Mouse (Mus musculus) liver, embryonic 14.5 days (tissue): ENCODE data around the gene Erg. TPM values are rescaled to one million over a fixed set of nuclear protein-coding genes. Genes with fewer than 3 reads are reported as not detected.

Experiments used
- ATAC-seq: fragments of 200-750 bp; cut with Nextera tagmentation; 2 replicates; pipeline ENCODE4 v1.8.0; 2017; ENCODE audit warnings: moderate number of reproducible peaks, mild to moderate bottlenecking, moderate library complexity; ENCODE audit not compliant: insufficient read depth
- DNase-seq, 3 experiments: peaks; one replicate each; pipeline ENCODE4 v3.0.0-alpha.2; 2012 to 2013; ENCODE audit warnings: low read depth in 3 of 3, low spot score in 3 of 3
- H3K27ac ChIP-seq: fragments of 300-500 bp; sonication (generic); 2 replicates; pipeline ENCODE4 v1.5.1; 2014; ENCODE audit warnings: moderate library complexity, mild to moderate bottlenecking, control low read depth, inconsistent platforms
- H3K27me3 ChIP-seq: fragments of 300-500 bp; sonication (generic); 2 replicates; pipeline ENCODE4 v1.6.1; 2014; ENCODE audit warnings: mild to moderate bottlenecking, low read length, moderate library complexity; ENCODE audit not compliant: control insufficient read depth, insufficient read depth
- H3K36me3 ChIP-seq: fragments of 300-500 bp; sonication (generic); replicated peaks from 2 replicates; pipeline ENCODE4 v1.6.1; 2014; ENCODE audit warnings: low read depth; ENCODE audit not compliant: control insufficient read depth, insufficient read depth
- H3K4me1 ChIP-seq, 2 experiments: fragments of 200-500 bp in 1 of 2; fragments of 300-500 bp in 1 of 2; sonication (generic) in 1 of 2; replicated peaks; 2 replicates each; pipeline ENCODE4 v1.6.1; 2012 to 2014; ENCODE audit warnings: antibody characterized with exemption in 1 of 2, inconsistent platforms in 1 of 2, low read length in 1 of 2; ENCODE audit not compliant: control insufficient read depth in 2 of 2, insufficient read depth in 2 of 2
- H3K4me2 ChIP-seq: fragments of 300-500 bp; sonication (generic); 2 replicates; pipeline ENCODE4 v1.6.1; 2014; ENCODE audit warnings: low read depth, mild to moderate bottlenecking, control low read depth, moderate library complexity
- H3K4me3 ChIP-seq, 2 experiments: fragments of 200-500 bp in 1 of 2; fragments of 300-500 bp in 1 of 2; sonication (generic) in 1 of 2; 2 replicates each; pipeline ENCODE4 v1.5.1; 2012 to 2014; ENCODE audit warnings: low read depth in 2 of 2, low read length in 2 of 2, mild to moderate bottlenecking in 2 of 2, control low read depth in 1 of 2, inconsistent platforms in 1 of 2, moderate library complexity in 1 of 2; ENCODE audit not compliant: insufficient read depth in 1 of 2
- H3K9ac ChIP-seq: fragments of 300-500 bp; sonication (generic); replicated peaks from 2 replicates; pipeline ENCODE4 v1.6.1; 2014; ENCODE audit warnings: mild to moderate bottlenecking, control low read depth, moderate library complexity
- H3K9me3 ChIP-seq: fragments of 300-500 bp; sonication (generic); 2 replicates; pipeline ENCODE4 v1.6.1; 2016; ENCODE audit warnings: low read length, mixed read lengths; ENCODE audit not compliant: control insufficient read depth
- CTCF ChIP-seq: IDR thresholded peaks from 2 replicates; pipeline ENCODE4 v1.5.1; 2016; ENCODE audit warnings: antibody characterized with exemption, low read depth, control low read depth
- EP300 ChIP-seq: IDR thresholded peaks from 2 replicates; pipeline ENCODE4 v1.6.1; 2016; ENCODE audit warnings: antibody characterized with exemption, low read depth
- WGBS: fragments of 180-500 bp; shearing (Covaris S2); extraction: QIAGEN DNeasy Blood & Tissue Kit; methylation state at CpG from one replicate; pipeline ENCODE4 v1.1.7; 2014; ENCODE audit not compliant: insufficient replicate concordance; 5-methylcytosine and 5-hydroxymethylcytosine counted together
- polyA plus RNA-seq, 2 experiments: library from polyadenylated mRNA; depleted of rRNA in 1 of 2; stranded (reverse) in 1 of 2; unstranded in 1 of 2; fragments of >200 nt; fragmentation: Nextera tagmentation in 1 of 2; extraction: Ambion mirVana in 1 of 2; gene quantifications; 2 replicates each; pipeline versions ENCODE4 v1.2.1 to v1.2.3; 2012 to 2014

Gene Erg
- polyA plus RNA-seq, 2 experiments = 0.61 to 2.8 TPM

- DNase-seq (no peak), ATAC-seq (no peak)
- Histone ChIP-seq H3K27me3 (no peaks in the 10 kb centered on the region), H3K4me2 (no peak overlapping the region), H3K9me3 (no peaks in the 10 kb centered on the region), H3K36me3 (no peaks in the 10 kb centered on the region), H3K27ac (no peak overlapping the region), H3K9ac (no peak overlapping the region), H3K4me3 (no peak overlapping the region), H3K4me1 (no peaks in the 10 kb centered on the region)
- 68% methylated on average over 12 of the region's 12 CpGs for WGBS
- no peak for TF ChIP-seq EP300
- TF ChIP-seq CTCF = no peak
Observed at GRCm38 (mm10) chr16:95356962-95357955, 229.1 kb downstream of the Erg start.

- no peak overlapping the region for H3K9ac ChIP-seq
- no peaks in the 10 kb centered on the region for H3K36me3 ChIP-seq
- 40% methylated on average over 8 of the region's 8 CpGs for WGBS
- H3K4me2 ChIP-seq = no peak overlapping the region
- H3K9me3 ChIP-seq = no peaks in the 10 kb centered on the region
- H3K4me3 ChIP-seq = no peak overlapping the region
- ATAC-seq (no peak), DNase-seq (no peak)
- TF ChIP-seq EP300 (no peak), CTCF (no peak)
- no peak overlapping the region for H3K27ac ChIP-seq
- no peaks in the 10 kb centered on the region; a peak in 1 of 4 replicates for H3K4me1 ChIP-seq
- no peaks in the 10 kb centered on the region for H3K27me3 ChIP-seq
Observed at GRCm38 (mm10) chr16:95353838-95354237, 232.6 kb downstream of the Erg start.

GRCm38 (mm10) chr16:95352266-95352665 lies 234.1 kb downstream of the Erg start:
- no peak for ATAC-seq

GRCm38 (mm10) chr16:95350499-95350898 lies 235.9 kb downstream of the Erg start:
- 17% methylated on average over 3 of the region's 3 CpGs for WGBS
- H3K27me3 ChIP-seq = no peaks in the 10 kb centered on the region
- ATAC-seq = no peak
- no peak overlapping the region for H3K4me3 ChIP-seq
- no peak for DNase-seq
- no peak overlapping the region for H3K4me2 ChIP-seq
- no peaks in the 10 kb centered on the region for H3K9me3 ChIP-seq
- no peak overlapping the region for H3K9ac ChIP-seq
- no peak overlapping the region for H3K27ac ChIP-seq
- no peak for TF ChIP-seq EP300
- TF ChIP-seq CTCF = peak; percentile 80
- H3K36me3 ChIP-seq = no peaks in the 10 kb centered on the region
- H3K4me1 ChIP-seq = peaks cover 0 to 5% of the 10 kb centered on the region in 2 experiments; a peak in 2 of 4 replicates

More at GRCm38 (mm10) chr16:95352266-95352665, 234.1 kb downstream of the Erg start:
- H3K27ac ChIP-seq = no peak overlapping the region
- 21% methylated on average over 8 of the region's 8 CpGs for WGBS
- no peak for DNase-seq
- no peak overlapping the region for H3K4me2 ChIP-seq
- no peaks in the 10 kb centered on the region for H3K27me3 ChIP-seq
- H3K4me1 ChIP-seq = no peaks in the 10 kb centered on the region; a peak in 1 of 4 replicates
- H3K9me3 ChIP-seq = no peaks in the 10 kb centered on the region
- H3K36me3 ChIP-seq = no peaks in the 10 kb centered on the region
- TF ChIP-seq EP300 (no peak), CTCF (no peak)
- no peak overlapping the region for H3K9ac ChIP-seq
- H3K4me3 ChIP-seq = no peak overlapping the region

DNA sequence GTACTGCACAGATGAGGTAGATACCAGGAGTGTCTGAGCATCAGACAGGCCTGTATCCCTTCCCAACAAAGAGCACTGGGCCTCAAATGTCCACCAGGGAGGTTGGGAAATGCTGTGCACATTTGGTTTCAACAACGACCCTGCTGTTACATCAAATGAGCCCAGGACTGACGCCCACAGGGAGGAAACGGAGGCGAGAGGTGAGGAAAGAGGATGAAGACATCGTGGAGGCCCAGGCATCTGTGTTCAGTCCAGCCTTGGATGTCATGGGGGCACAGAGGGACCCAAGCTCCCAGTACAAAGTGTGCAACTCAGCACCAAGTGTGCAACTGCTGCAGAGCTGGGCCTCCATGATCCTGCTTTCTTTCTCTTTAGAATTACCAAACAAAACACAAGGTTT lies 236.6 kb downstream of the Erg start:
- H3K36me3 ChIP-seq = no peaks in the 10 kb centered on the region
- peaks cover 0 to 5% of the 10 kb centered on the region in 2 experiments; a peak in 2 of 4 replicates for H3K4me1 ChIP-seq
- H3K9ac ChIP-seq = no peak overlapping the region
- no peak for ATAC-seq
- no peak overlapping the region for H3K4me3 ChIP-seq
- no peak overlapping the region for H3K4me2 ChIP-seq
- no peaks in the 10 kb centered on the region for H3K9me3 ChIP-seq
- 56% methylated on average over 5 of the region's 5 CpGs for WGBS
- no peak for TF ChIP-seq CTCF
- no peaks in the 10 kb centered on the region for H3K27me3 ChIP-seq
- DNase-seq = no peak
- no peak overlapping the region for H3K27ac ChIP-seq
